Mouse (Mus musculus) heart, embryonic 11.5 days (tissue): Measurements from ENCODE around the gene Shisa5. TPM values are rescaled to one million over a fixed set of nuclear protein-coding genes. Genes with fewer than 3 reads are reported as not detected.

ENCODE experiments used
- ATAC-seq: fragments of 200-750 bp; cut with Nextera tagmentation; replicated peaks from 2 replicates; pipeline ENCODE4 v1.8.0; 2017; ENCODE audit warnings: moderate library complexity; ENCODE audit not compliant: insufficient number of reproducible peaks, low FRiP score, low TSS enrichment
- H3K27ac ChIP-seq: fragments of 300-500 bp; sonication (generic); 2 replicates; pipeline ENCODE4 v1.5.1; 2014; ENCODE audit warnings: mild to moderate bottlenecking, low read depth, low read length
- H3K27me3 ChIP-seq: fragments of 300-500 bp; sonication (generic); 2 replicates; pipeline ENCODE4 v1.6.1; 2014; ENCODE audit warnings: mild to moderate bottlenecking, low read length, mixed read lengths; ENCODE audit not compliant: control insufficient read depth, insufficient read depth
- H3K36me3 ChIP-seq: fragments of 300-500 bp; sonication (generic); 2 replicates; pipeline ENCODE4 v1.6.1; 2014; ENCODE audit warnings: mild to moderate bottlenecking, low read length, moderate library complexity, mixed read lengths; ENCODE audit not compliant: control insufficient read depth, insufficient read depth
- H3K4me1 ChIP-seq: fragments of 300-500 bp; sonication (generic); 2 replicates; pipeline ENCODE4 v1.6.1; 2014; ENCODE audit warnings: low read length; ENCODE audit not compliant: control insufficient read depth, insufficient read depth
- H3K4me2 ChIP-seq: fragments of 300-500 bp; sonication (generic); 2 replicates; pipeline ENCODE4 v1.6.1; 2014; ENCODE audit warnings: mild to moderate bottlenecking, moderate library complexity
- H3K4me3 ChIP-seq: fragments of 300-500 bp; sonication (generic); 2 replicates; pipeline ENCODE4 v1.5.1; 2014; ENCODE audit warnings: low read depth, low read length
- H3K9ac ChIP-seq: fragments of 300-500 bp; sonication (generic); 2 replicates; pipeline ENCODE4 v1.6.1; 2014; ENCODE audit warnings: mild to moderate bottlenecking, low read depth, low read length, moderate library complexity
- H3K9me3 ChIP-seq: fragments of 300-500 bp; sonication (generic); replicated peaks from 2 replicates; pipeline ENCODE4 v1.6.1; 2016; ENCODE audit warnings: low read length; ENCODE audit not compliant: control insufficient read depth
- WGBS: fragments of 180-500 bp; shearing (Covaris S2); extraction: QIAGEN DNeasy Blood & Tissue Kit; methylation state at CpG from one replicate; pipeline ENCODE4 v1.1.7; 2014; ENCODE audit not compliant: insufficient replicate concordance; 5-methylcytosine and 5-hydroxymethylcytosine counted together
- polyA plus RNA-seq: library from polyadenylated mRNA; unstranded; fragments of >200 nt; fragmentation: Nextera tagmentation; extraction: Ambion mirVana; gene quantifications from 2 replicates; pipeline ENCODE4 v1.2.1, GENCODE M21; 2014

The Shisa5 gene
- polyA plus RNA-seq, 1 experiment from 2014 or later: 49.0 TPM

- no peak for ATAC-seq
- WGBS: 90% methylated on average over 9 of the region's 9 CpGs
- Histone ChIP-seq H3K4me1 (peaks cover 18% of the 10 kb centered on the region), H3K27ac (no peak overlapping the region), H3K9ac (no peak overlapping the region), H3K36me3 (peaks cover 25% of the 10 kb centered on the region), H3K4me3 (no peak overlapping the region), H3K9me3 (no peaks in the 10 kb centered on the region), H3K4me2 (no peak overlapping the region), H3K27me3 (no peaks in the 10 kb centered on the region)
Observed at GRCm38 (mm10) chr9:109104083-109104482, 65.7 kb downstream of the Shisa5 start.

GRCm38 (mm10) chr9:109105011-109105410 is 66.6 kb downstream of the Shisa5 start:
- Histone ChIP-seq H3K4me2 (no peak overlapping the region), H3K36me3 (peaks cover 32% of the 10 kb centered on the region), H3K4me3 (no peak overlapping the region), H3K4me1 (peaks cover 10% of the 10 kb centered on the region), H3K9me3 (no peaks in the 10 kb centered on the region), H3K27ac (no peak overlapping the region), H3K9ac (no peak overlapping the region), H3K27me3 (no peaks in the 10 kb centered on the region)
- ATAC-seq: no peak
- 76% methylated on average over 12 of the region's 12 CpGs for WGBS

GRCm38 (mm10) chr9:109105648-109106047 is 67.3 kb downstream of the Shisa5 start:
- ATAC-seq: no peak
- H3K4me1 ChIP-seq: peaks cover 10% of the 10 kb centered on the region
- H3K27ac ChIP-seq: no peak overlapping the region
- no peak overlapping the region for H3K4me3 ChIP-seq
- H3K36me3 ChIP-seq: peaks cover 34% of the 10 kb centered on the region
- WGBS: 89% methylated on average over 12 of the region's 12 CpGs
- H3K4me2 ChIP-seq: no peak overlapping the region
- no peaks in the 10 kb centered on the region for H3K27me3 ChIP-seq
- no peaks in the 10 kb centered on the region for H3K9me3 ChIP-seq
- no peak overlapping the region for H3K9ac ChIP-seq

GRCm38 (mm10) chr9:109107341-109107740 is 69.0 kb downstream of the Shisa5 start:
- no peak overlapping the region for H3K4me2 ChIP-seq
- no peaks in the 10 kb centered on the region for H3K27me3 ChIP-seq
- H3K9ac ChIP-seq: no peak overlapping the region
- no peaks in the 10 kb centered on the region for H3K9me3 ChIP-seq
- ATAC-seq: no peak
- no peak overlapping the region for H3K4me3 ChIP-seq
- 74% methylated on average over 5 of the region's 6 CpGs for WGBS
- H3K36me3 ChIP-seq: peaks cover 39% of the 10 kb centered on the region
- no peak overlapping the region for H3K27ac ChIP-seq
- peaks cover 10% of the 10 kb centered on the region for H3K4me1 ChIP-seq

Other genes with a start within 250 kb of the Shisa5 start
- 7.3 and 9.5 TPM in 2 replicates for gene Nckipsd, start 230.2 kb upstream of the Shisa5 start, polyA plus RNA-seq
- 0.04 and 0.10 TPM in 2 replicates for gene Celsr3, start 212.2 kb upstream of the Shisa5 start, polyA plus RNA-seq
- gene Slc26a6, start 185.3 kb upstream of the Shisa5 start, polyA plus RNA-seq: 6.3 and 7.0 TPM in 2 replicates
- not detected in 2 replicates for gene Tmem89, start 123.9 kb upstream of the Shisa5 start, polyA plus RNA-seq
- gene Uqcrc1, start 101.9 kb upstream of the Shisa5 start, polyA plus RNA-seq: 707 and 751 TPM in 2 replicates
- gene Col7a1, start 85.0 kb upstream of the Shisa5 start, polyA plus RNA-seq: 0.28 and 0.77 TPM in 2 replicates
- gene Ucn2, start 52.6 kb upstream of the Shisa5 start, polyA plus RNA-seq: not detected in 2 replicates
- 3.6 and 4.5 TPM in 2 replicates for gene Pfkfb4, start 46.8 kb upstream of the Shisa5 start, polyA plus RNA-seq
- 5.7 and 7.0 TPM in 2 replicates for gene Trex1, start 21.2 kb downstream of the Shisa5 start, polyA plus RNA-seq
- 18.0 and 18.6 TPM in 2 replicates for gene Atrip, start 35.6 kb downstream of the Shisa5 start, polyA plus RNA-seq
- 15.5 and 15.8 TPM in 2 replicates for gene Ccdc51, start 43.9 kb downstream of the Shisa5 start, polyA plus RNA-seq
- 776 and 790 TPM in 2 replicates for gene Tma7, start 44.0 kb downstream of the Shisa5 start, polyA plus RNA-seq
- 5.5 and 6.8 TPM in 2 replicates for gene Plxnb1, start 56.8 kb downstream of the Shisa5 start, polyA plus RNA-seq
- not detected in 2 replicates for gene Fbxw21, start 123.5 kb downstream of the Shisa5 start, polyA plus RNA-seq
- not detected in 2 replicates for gene Fbxw13, start 157.4 kb downstream of the Shisa5 start, polyA plus RNA-seq
- gene Fbxw20, start 196.2 kb downstream of the Shisa5 start, polyA plus RNA-seq: not detected in 2 replicates
- gene Fbxw14, start 249.1 kb downstream of the Shisa5 start, polyA plus RNA-seq: not detected in 2 replicates